Mouse (Mus musculus): ENCODE results near the gene Timm10. TPM values are rescaled to one million over a fixed set of nuclear protein-coding genes. Genes with fewer than 3 reads are reported as not detected.
"Not testable (repeated sequence)": the region's sequence is repeated elsewhere in the genome, so short reads cannot be mapped to it uniquely, and the experiment has no call there.

Timm10 gene
- polyA plus RNA-seq, 1 experiment: 25.3 TPM

DNA sequence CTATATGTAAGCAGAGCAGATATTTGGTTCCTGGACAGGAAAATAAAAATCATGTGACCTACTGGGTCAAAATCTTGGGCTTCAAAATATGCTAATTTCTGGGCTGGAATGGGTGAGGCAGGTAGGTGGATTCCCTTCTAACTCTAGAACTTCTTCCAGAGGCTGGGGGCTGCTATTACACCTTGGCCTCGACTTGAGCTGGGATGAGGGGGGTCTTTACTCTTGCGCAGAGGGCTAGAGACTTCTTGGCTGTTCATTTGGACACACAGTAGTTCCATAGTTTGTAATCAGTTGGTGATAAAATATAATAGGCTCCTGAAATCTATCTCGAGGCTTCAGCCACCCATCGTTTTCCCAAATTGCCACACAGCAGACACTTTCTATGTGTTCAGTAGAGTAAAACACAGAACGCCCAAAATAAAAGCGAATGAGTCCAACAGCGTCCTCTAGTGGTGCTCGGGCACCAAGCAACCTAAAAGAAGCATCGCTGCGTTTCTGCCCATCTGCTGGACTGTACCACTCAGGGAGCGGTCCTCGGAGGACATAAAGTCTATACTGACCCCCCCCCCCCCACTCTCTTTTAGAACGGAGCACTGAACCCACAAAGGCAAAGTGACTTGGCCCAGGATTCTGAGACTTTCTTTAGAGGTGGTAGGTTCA lies 28.8 kb upstream of the Timm10 start:
- peaks cover 2% of the 10 kb centered on the region; the same call in 1 of the 2 replicates for H3K4me1 ChIP-seq (ENCODE audit: control insufficient read depth, insufficient read depth, low read length)
- no peak overlapping the region for H3K27ac ChIP-seq (ENCODE audit: insufficient read depth, low read length)
- no peak for TF ChIP-seq POLR2A (IDR thresholded peaks at IDR 0.05; ENCODE audit: low read depth, low read length)
- TF ChIP-seq CTCF (IDR thresholded peaks at IDR 0.05; ENCODE audit: borderline replicate concordance, insufficient read depth, low read length): peak; percentile 70; the same call in 1 of the 2 replicates
- peak overlapping the region; percentile 71 for H3K4me3 ChIP-seq (ENCODE audit: insufficient read depth, low read length)

DNA sequence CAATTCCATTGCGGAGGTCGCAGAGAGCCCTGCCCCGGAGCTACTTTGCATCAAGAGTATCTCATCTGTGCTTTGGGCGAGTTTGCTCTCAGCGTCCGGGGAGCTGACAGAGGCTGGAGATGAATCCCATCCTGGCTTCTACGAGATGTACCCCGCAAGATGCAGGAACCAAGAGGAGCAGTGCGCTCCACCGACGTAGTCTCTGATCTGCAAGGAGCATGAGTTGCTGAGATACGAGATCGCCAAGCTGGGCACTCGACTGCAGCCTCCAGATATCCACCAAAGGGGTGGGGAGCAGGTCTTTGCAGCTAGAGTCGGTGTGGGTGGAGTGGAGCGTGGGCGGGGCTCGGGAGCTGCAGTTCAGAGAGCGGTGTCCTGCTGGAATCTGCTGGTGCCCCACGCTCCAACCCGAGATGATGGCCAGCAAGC lies 28.3 kb upstream of the Timm10 start, which contains the start of gene Ube2l6:
Ube2l6 (plus strand) TSS at position 336 of the 429 bp plus-strand sequence.
- no peak for TF ChIP-seq CTCF (IDR thresholded peaks at IDR 0.05; ENCODE audit: borderline replicate concordance, insufficient read depth, low read length)
- 0 out of 2 replicates have a peak, but pooled peaks have one; percentile 30 for TF ChIP-seq POLR2A (IDR thresholded peaks at IDR 0.05; ENCODE audit: low read depth, low read length)
- Histone ChIP-seq H3K4me1 (ENCODE audit: control insufficient read depth, insufficient read depth, low read length) (peaks cover 2% of the 10 kb centered on the region; the same call in 1 of the 2 replicates), H3K27ac (ENCODE audit: insufficient read depth, low read length) (peak within 1 kb of the TSS; percentile 30; the same call in 1 of the 2 replicates), H3K4me3 (ENCODE audit: insufficient read depth, low read length) (peak within 1 kb of the TSS; percentile 71)

DNA sequence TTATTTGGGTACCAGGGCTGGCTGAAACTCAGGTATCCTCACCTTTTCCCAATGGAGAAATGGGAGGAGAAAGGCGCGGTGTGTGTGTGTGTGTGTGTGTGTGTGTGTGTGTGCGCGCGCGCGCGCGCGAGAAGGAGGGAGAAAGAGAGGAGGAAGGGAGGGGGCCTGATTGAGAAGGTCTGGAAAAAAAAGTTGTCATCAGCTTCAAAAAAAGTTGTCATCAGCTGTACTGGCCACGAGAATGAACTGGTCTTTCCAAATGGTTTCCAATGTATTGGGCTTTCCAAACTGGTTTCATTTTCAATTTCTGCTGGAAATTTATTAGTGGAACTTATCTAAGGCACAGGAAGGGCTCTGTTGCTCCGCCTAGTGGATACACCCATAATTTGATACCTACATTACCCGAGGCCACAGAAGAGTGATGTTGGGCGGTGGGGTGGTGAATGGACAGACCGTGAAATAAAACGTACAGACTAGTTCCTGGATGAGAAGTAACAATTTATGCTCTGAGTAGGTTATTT lies 27.7 kb upstream of the Timm10 start:
- TF ChIP-seq CTCF (IDR thresholded peaks at IDR 0.05; ENCODE audit: borderline replicate concordance, insufficient read depth, low read length) (no peak), POLR2A (IDR thresholded peaks at IDR 0.05; ENCODE audit: low read depth, low read length) (peak; percentile 29; the same call in 1 of the 2 replicates)
- Histone ChIP-seq H3K4me3 (ENCODE audit: insufficient read depth, low read length) (peak overlapping the region; percentile 71), H3K27ac (ENCODE audit: insufficient read depth, low read length) (peak overlapping the region; percentile 30; the same call in 1 of the 2 replicates), H3K4me1 (ENCODE audit: control insufficient read depth, insufficient read depth, low read length) (peaks cover 2% of the 10 kb centered on the region; the same call in 1 of the 2 replicates)

DNA sequence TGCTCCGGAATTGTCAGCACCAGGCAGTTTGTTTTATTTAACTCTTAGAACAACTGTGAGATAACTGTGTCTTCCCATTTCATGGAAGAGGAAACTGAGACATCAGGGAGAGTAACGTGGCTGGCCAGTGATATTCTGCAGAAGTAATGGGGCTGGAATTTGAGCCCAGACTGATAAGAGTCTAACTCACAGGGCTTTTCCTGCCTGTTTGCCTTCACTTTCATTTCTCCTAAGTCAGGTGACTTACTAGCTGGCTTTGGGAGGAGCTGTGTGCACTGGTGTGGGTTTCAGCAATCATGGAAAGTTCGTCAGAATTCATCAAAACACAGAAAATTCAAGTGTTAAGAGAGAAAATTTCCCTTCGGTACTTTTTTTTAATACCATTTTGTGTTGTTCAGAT lies 26.5 kb upstream of the Timm10 start:
- H3K27ac ChIP-seq (ENCODE audit: insufficient read depth, low read length): no peak overlapping the region
- TF ChIP-seq CTCF (IDR thresholded peaks at IDR 0.05; ENCODE audit: borderline replicate concordance, insufficient read depth, low read length) (no peak), POLR2A (IDR thresholded peaks at IDR 0.05; ENCODE audit: low read depth, low read length) (no peak)
- H3K4me1 ChIP-seq (ENCODE audit: control insufficient read depth, insufficient read depth, low read length): peaks cover 2% of the 10 kb centered on the region; the same call in 1 of the 2 replicates
- H3K4me3 ChIP-seq (ENCODE audit: insufficient read depth, low read length): no peak overlapping the region

DNA sequence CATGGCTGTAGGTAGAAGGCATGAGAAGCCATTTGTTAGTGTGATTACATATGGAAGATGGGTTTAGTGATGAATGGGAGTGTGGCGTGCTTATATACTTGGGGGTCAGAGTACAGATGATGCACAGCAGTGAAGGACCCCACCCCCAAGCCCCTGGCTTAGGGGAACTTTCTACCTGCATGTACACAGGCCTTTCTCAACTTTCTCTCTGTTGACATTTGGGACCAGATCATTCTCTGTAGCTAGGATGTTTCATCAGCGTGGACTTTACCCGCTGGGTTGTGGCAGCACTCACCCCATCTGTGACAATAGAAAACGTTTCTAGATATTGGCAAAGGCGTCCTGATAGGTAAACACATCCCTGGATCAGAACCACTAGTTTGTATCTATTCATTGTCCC lies 25.6 kb upstream of the Timm10 start:
- not testable (repeated sequence) for H3K4me3 ChIP-seq (ENCODE audit: insufficient read depth, low read length); H3K27ac ChIP-seq (ENCODE audit: insufficient read depth, low read length); H3K4me1 ChIP-seq (ENCODE audit: control insufficient read depth, insufficient read depth, low read length)

DNA sequence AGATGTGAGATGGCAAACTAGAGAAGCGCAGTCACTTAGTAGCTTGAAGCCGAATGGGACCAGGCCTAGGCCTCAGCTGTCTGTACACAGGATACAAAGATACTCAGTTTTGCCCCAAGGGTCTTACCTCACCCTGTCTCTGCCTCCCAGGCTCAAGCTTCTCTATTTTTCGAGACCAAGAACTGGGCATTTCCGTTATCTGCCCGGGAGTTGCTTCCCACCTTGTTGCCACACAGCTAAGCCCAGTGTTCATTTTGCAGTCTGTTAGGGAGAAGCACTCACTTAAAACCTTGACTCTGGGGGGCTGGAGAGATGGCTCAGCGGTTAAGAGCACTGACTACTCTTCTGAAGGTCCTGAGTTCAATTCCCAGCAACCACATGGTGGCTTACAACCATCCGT lies 22.8 kb upstream of the Timm10 start:
- no peak overlapping the region for H3K27ac ChIP-seq (ENCODE audit: insufficient read depth, low read length)
- H3K4me3 ChIP-seq (ENCODE audit: insufficient read depth, low read length): no peak overlapping the region
- TF ChIP-seq CTCF (IDR thresholded peaks at IDR 0.05; ENCODE audit: borderline replicate concordance, insufficient read depth, low read length): no peak
- TF ChIP-seq POLR2A (IDR thresholded peaks at IDR 0.05; ENCODE audit: low read depth, low read length): no peak
- H3K4me1 ChIP-seq (ENCODE audit: control insufficient read depth, insufficient read depth, low read length): peaks cover 2% of the 10 kb centered on the region; the same call in 1 of the 2 replicates

DNA sequence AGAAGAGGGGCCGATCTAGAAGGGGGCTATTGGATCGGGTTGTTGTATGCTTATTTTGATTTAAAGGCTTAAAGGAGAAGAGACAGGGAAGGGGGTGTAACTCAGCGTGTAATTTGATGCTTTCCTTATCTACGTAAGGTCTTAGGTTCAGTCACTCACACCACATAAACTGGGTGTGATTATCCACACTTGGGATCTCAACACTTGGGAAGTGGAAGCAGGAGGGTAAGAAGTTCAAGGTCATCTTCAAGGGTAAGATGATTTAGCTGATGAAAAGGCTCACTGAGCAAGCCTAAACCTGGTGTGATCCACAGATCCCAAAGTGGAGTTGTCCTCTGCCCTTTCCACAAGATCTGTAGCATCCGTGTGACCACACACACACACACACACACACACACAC lies 20.3 kb upstream of the Timm10 start:
- Histone ChIP-seq H3K4me1 (ENCODE audit: control insufficient read depth, insufficient read depth, low read length) (no peaks in the 10 kb centered on the region), H3K4me3 (ENCODE audit: insufficient read depth, low read length) (no peak overlapping the region), H3K27ac (ENCODE audit: insufficient read depth, low read length) (no peak overlapping the region)
- TF ChIP-seq POLR2A (IDR thresholded peaks at IDR 0.05; ENCODE audit: low read depth, low read length) (no peak), CTCF (IDR thresholded peaks at IDR 0.05; ENCODE audit: borderline replicate concordance, insufficient read depth, low read length) (no peak)

DNA sequence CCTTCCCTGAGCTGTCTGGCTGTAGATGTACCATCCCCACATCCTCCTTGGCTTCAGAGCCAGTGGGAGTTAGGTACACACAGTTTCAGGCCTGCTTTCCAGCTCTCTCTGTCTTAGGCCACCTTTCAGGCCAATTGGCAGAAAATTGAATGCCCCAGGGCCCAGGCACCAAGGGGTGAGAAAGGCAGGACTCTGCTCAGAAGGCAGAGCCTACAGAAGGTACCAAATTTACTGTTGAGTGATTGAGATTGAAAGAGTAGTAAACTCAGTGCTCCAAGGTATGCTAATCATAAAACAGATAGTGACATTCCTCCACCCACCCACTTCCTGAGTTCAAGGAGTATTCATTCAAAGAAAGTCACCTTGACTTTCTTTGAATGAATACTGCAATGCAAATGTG lies 17.5 kb upstream of the Timm10 start:
- Histone ChIP-seq H3K4me3 (ENCODE audit: insufficient read depth, low read length) (no peak overlapping the region), H3K27ac (ENCODE audit: insufficient read depth, low read length) (no peak overlapping the region), H3K4me1 (ENCODE audit: control insufficient read depth, insufficient read depth, low read length) (no peaks in the 10 kb centered on the region)
- TF ChIP-seq CTCF (IDR thresholded peaks at IDR 0.05; ENCODE audit: borderline replicate concordance, insufficient read depth, low read length) (no peak), POLR2A (IDR thresholded peaks at IDR 0.05; ENCODE audit: low read depth, low read length) (no peak)

DNA sequence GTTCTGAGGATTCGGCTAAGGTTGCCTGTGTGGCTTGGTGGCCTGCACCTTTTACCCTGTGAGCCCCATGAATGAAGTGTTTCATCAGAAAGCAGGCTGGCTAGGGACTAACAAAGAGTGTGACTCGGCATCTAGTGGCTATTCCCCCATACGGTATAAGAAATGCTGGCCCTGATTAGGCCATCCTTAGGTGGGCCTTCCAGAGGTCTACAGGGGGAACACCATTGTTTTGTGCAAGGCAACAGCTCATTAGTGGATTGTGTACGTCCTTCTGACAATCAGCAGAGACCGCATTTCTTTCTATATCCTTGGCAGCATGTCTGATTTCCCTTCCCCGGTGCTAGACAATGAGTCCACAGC lies 16.3 kb upstream of the Timm10 start:
- Histone ChIP-seq H3K4me3 (ENCODE audit: insufficient read depth, low read length) (no peak overlapping the region), H3K27ac (ENCODE audit: insufficient read depth, low read length) (no peak overlapping the region), H3K4me1 (ENCODE audit: control insufficient read depth, insufficient read depth, low read length) (no peaks in the 10 kb centered on the region)
- TF ChIP-seq POLR2A (IDR thresholded peaks at IDR 0.05; ENCODE audit: low read depth, low read length): no peak
- TF ChIP-seq CTCF (IDR thresholded peaks at IDR 0.05; ENCODE audit: borderline replicate concordance, insufficient read depth, low read length): no peak

DNA sequence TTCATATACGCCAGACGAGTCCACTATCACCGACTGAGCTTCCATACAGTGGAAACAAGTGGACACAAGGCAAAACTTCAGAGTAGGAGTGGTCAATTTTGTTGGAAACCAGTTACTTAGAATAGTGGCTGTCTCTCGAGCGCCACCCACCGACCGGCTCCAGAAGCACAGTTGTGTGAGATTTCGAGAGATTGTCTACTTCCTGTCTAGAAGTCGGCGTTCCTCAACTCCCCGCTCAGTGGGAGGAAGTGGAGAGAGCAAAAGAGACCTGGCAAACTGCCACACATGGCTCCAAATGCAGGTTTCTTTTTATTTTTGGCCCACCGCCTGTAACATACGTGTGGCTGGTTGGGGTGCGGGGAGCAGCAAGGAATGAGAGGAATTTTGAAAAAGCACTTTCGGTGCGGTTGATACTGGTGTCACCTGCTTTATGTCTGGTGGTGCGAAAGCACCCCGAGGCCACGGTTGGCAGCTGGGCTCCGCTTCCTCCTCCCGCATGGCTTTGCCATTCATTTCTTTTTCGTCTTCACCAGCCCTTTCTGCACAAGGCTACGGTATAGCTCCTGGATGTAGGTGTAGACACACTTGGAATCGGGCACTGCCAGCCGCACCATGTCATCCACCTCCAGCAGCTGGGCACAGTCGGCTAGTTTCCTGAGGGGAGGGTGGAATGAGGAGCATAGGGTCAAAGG lies 15.8 kb upstream of the Timm10 start:
- H3K4me1 ChIP-seq (ENCODE audit: control insufficient read depth, insufficient read depth, low read length): no peaks in the 10 kb centered on the region
- H3K4me3 ChIP-seq (ENCODE audit: insufficient read depth, low read length): no peak overlapping the region
- TF ChIP-seq POLR2A (IDR thresholded peaks at IDR 0.05; ENCODE audit: low read depth, low read length): no peak
- TF ChIP-seq CTCF (IDR thresholded peaks at IDR 0.05; ENCODE audit: borderline replicate concordance, insufficient read depth, low read length): no peak
- no peak overlapping the region for H3K27ac ChIP-seq (ENCODE audit: insufficient read depth, low read length)

Data from embryonic fibroblast, embryonic 13.5 days (primary cell).